Mouse (Mus musculus) common myeloid progenitor, adult 5-6 weeks (primary cell): Measurements from ENCODE around the gene Avp. TPM values are rescaled to one million over a fixed set of nuclear protein-coding genes. Genes with fewer than 3 reads are reported as not detected.
A peak's percentile ranks its signal among the peaks of the same experiment; 100 is the strongest.

Source experiments
- ATAC-seq: replicated peaks from 2 replicates; pipeline ENCODE4 v1.8.0; 2016; ENCODE audit warnings: low read depth, mild to moderate bottlenecking, moderate TSS enrichment, inconsistent platforms; ENCODE audit not compliant: poor library complexity, severe bottlenecking
- total RNA-seq: library from RNA; stranded (forward); fragments of 200-1000, 187-1606 nt; gene quantifications from 2 replicates; pipeline ENCODE4 v1.2.3, GENCODE M21; 2017

Avp gene
- total RNA-seq, 1 experiment from 2014 or later, result not detected

DNA sequence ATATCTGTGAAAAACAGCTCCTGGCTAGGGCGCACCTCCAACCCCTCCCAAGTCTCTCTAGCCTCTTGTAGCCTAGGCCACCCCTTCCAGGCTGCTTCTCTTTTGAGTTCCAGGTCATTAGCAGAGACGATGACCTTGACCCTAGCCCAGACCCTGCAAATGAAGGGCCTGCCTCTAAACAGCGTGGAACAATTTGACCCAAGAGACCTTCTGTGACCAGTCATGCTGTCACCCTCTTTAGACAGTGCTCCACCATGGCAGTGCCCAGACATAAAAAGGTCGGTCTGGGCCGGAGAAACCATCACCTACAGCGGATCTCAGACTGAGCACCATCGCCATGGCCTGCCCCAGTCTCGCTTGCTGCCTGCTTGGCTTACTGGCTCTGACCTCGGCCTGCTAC lies 6.5 kb downstream of the Avp start, which contains the start of gene Oxt:
Oxt (plus strand) TSS at position 301 of the 400 bp plus-strand sequence.
- no peak for ATAC-seq

DNA sequence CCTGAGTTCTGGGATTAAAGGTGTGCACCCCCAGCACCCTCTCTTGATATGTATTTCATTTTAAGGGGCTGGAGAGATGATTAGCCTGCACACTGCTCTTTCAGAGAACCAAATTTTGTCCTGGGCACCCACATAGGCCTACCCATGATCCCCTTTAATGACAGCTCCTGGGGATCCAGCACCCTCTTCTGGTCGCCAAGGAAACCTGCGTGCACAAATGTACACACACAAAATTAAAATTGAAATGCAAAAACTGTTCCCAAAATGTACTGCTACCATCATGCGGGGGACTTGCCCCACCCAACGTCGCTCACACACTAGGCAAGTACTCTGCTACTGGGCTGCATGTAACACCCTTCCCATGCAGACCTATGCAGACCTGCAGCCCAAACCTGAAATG lies 7.4 kb downstream of the Avp start:
- ATAC-seq, result no peak

DNA sequence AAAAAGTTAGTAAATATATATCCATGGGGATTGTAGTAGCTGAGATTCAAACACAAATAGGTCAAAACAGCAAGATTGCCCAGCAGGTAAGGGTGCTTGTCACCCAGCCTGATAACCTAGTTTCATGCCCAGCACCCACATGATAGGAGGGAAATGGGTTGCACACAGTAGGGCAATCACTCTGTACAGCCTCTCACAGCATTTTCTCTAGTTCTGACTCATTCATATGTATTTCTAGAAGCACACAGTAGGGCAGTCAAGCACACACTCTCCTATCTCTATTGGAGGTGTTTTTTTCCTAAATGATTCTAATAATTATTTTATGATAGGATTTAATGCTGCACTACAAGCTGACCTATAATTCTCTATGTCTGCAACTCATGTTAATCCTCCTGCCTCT lies 12.4 kb downstream of the Avp start:
- ATAC-seq, result no peak

DNA sequence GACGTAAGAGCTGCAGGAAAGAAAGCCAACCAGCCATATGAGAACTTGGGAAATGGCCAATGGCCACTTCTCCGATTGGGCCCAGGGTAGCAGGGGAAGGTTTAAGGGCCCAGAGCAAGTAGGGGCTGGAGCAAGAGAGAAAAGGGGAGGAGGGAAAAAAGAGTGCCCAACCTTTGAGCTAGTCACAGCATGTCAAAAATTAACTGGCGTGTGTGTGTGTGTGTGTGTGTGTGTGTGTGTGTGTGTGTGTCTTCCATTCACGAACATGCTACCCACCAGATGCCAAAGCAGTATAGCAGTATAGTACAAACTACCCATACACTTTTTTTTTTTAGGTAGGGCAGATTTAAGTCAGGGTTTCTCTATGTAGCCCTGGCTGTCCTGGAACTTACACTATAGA lies 13.4 kb downstream of the Avp start:
- ATAC-seq, result no peak

DNA sequence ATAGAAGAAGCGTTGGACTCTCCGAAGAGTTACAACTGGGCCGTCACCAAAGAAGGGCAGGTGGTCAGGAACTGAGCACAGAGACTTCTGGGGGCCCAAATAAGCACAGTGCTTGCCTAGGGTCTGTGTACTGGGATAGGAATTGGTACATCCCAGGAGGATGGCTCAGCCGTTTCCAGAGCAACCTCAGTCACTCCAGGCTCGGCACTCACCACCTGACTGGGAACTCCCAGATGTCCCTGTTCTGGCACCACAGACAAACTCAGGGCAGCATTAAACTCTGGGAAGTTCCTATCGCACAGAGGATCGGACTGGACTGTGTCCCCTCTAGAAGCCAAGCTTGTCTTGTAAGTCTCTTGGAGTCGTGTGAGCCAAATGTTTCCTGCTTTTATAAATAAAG lies 17.4 kb downstream of the Avp start:
- no peak for ATAC-seq

DNA sequence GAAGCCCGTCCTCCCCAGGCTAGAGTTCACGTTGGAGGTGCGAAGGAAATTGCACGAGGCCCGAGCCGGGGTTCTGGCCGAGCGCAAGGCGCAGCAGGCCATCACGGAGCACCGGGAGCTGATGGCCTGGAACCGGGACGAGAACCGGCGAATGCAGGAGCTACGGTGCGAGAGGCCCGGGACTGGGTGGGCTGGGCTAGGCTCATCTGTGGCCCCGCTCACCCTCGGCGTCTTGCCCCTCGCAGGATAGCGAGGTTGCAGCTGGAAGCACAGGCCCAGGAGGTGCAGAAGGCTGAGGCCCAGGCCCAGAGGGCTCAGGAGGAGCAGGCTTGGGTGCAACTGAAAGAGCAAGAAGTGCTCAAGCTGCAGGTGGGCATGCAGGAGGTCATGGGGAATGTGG lies 18.3 kb downstream of the Avp start:
- no peak for ATAC-seq

DNA sequence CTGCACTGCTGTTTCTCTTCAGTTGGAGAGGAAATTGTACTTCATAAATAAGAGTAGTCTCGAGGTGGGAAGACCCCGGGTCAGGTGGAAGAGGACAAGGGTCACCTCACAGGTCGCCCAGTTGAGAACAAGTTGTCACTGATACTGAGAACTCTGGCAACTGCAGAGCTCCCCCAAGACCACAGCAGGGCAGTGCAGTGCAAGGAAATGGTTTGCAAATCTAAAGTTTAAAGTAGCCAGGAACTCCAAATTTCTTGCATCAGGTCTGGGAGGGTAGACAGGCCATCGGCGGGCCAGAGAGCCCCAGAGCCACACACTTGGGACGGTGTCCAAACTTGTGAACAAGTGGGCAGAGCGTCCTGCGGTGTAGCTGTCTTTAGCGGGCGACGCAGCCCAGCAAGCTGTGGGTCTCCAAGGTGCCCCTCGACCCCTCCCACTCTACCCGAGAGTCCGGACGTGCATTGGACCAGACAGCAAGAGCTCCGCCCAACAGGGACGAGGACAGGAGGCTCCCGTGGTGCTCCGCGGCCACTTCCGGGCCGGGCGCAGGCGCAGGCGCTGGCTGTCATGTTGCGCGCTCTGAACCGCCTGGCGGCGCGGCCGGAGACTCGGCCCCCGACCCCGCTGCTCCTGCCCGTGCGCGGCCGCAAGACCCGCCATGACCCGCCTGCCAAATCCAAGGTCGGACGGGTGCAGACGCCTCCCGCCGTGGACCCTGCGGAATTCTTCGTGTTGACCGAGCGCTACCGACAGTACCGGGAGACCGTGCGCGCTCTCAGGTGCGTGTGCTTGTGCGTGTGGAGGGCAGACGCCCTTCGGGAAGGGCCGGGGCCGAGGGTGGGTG lies 18.9 kb downstream of the Avp start, which contains the start of gene Mrps26:
Mrps26 (plus strand) TSS at position 531 of the 844 bp plus-strand sequence.
- peak; percentile 98 for ATAC-seq

DNA sequence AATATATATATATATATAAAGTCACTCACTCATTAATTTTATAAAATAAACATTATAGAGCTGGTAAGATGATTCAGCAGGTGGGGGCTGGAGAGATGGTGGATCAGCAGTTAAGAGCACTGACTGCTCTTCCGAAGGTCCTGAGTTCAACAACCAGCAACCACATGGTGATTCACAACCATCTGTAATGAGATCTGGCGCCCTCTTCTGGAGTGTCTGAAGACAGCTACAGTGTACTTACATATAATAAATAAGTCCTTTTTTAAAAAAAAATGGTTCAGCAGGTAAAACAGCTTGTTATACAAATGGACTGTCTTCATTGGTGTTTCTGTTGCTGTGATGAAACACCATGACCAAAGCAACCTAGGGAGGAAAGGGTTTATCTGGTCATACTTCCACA lies 24.3 kb downstream of the Avp start:
- ATAC-seq, result no peak

DNA sequence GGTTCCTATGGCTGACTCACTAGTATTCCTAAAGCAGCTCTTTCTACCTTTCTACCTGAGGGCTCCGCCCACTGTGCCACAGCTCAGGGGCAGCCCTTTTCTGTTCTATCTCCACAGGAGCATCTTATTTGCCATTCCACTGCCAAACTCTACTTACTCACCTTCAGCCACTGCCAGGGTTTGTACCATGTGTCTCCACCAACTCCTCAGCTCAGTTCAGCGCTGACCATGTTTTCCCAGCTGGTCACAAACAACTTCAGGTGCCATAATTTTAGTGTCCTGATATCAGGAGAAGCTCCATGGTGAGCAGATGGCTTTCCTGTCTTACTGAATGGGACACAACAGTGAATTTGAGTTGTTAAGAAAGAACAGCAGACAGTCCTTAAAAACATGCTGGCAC lies 24.9 kb downstream of the Avp start:
- no peak for ATAC-seq

DNA sequence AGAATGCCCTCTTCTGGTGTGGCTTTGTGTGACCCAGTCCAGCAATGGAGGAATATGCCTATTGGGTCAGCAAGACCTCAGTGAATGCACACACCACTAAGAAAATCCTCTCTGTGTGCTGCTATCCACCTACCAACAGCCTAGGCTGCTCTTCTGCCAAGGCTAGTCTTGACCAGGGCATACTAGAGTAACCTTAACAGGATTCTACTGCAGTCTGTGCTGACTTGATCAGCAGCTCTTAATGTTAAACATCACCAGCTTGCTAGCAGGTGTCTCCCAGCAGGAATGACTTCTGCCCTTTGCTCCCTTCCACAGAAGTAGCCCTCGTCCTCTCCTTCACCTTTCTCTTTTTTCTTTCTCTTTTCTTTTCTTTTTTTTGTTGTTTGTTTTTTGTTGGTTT lies 26.1 kb downstream of the Avp start:
- no peak for ATAC-seq

DNA sequence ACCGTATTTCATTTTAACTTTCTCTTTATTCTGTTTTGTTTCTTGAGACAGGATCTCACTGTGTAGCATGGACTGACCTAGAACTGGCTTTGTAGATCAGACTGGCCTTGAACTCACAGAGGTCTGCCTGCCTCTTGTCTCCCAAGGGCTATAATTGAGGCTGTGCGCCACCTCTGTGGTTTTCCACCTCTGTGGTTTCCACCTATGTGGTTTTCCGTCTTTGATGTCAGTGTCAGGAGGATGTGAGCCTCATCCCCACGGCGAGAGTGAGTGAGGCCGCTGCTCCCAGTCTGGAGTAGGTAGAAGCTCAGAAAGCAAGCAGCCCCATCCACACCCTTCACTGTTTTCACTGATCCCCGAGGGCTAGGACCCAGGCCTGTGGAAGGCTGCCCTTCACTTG lies 27.5 kb downstream of the Avp start:
- ATAC-seq, result no peak

DNA sequence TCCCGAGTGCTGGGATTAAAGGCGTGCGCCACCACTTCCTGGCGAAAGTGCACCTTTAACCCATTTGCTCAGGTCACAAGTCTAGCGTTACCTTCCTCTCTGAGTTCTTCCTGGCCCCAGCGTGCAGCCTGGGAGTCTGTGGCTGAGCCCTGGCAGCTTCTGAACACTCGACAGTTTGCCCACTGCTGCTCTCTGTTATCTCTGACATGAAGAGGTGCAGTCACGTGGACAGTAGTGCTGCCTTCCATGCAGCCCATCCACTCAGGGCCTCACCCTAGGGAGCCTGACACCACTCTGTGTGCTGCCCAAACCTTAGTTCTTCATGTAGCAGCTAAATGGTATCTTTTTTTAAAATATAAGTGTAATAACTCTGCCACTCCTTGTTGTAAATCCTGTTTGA lies 35.4 kb downstream of the Avp start:
- peak; percentile 70 for ATAC-seq

DNA sequence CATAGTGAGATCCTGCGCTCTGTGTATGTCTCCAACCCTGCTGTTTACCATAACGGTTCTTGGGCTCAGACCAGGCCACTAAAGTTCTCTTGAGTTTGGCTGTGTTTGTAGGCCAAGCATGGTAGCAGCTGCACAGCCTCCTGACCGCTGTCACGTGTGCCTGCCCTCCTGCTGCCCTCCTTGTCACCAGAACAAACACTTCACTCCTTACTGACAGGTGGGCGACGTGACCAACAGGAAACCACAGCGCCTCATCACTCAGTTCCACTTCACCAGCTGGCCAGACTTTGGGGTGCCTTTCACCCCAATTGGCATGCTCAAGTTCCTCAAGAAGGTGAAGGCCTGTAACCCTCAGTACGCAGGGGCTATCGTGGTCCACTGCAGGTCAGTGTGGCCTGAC lies 42.1 kb downstream of the Avp start:
- peak; percentile 53 for ATAC-seq

DNA sequence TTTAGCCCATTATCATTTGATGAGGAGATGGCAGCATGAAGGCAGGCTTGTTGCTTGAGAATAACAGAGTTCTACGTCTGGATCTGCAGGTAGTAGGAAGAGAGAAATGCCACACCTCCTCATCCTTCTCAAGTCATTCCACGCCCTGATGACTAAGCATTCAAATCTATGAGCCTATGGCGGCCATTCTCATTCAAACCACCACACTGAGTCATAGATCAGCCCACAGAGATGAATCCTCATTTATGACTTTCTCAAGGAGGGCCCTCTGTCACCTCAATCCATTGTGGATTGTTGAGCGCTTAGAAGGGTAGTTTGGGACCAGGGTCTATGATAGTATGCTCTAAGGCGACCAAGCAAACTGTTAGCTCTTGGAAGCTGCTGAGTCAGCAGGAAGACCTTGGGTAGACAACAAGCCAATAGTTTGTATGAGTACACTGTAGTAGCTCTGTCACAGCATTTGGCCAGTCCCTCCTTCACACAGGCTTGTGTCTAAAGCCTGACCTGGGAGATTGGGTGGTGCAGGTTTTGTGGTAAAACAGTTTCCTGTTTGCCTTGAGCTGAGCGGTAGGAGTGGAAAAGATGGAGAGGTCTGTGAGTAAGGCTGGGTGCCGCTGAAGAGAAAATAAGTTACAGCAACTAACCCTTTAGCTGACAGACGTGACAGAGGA lies 43.3 kb downstream of the Avp start:
- ATAC-seq, result peak; percentile 73

DNA sequence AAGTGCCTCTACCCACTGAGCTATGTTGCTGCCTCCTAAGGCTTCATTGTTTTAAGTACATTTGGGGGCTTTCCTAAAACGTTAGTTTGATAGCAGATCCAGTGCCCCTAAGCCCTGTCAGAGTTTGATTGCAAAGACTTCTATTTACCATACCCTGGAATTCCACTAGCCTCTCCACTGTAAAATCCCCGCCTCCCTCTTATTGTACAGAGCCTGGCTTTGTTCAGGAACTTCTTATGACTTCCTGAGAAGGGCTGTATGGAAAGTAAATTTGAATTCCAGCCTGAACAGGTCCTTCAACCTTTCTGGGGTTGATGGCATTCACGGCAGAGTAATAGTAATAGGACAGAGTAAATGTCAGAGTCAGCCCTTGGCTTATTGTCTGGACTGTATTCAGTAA lies 45.5 kb downstream of the Avp start:
- no peak for ATAC-seq

DNA sequence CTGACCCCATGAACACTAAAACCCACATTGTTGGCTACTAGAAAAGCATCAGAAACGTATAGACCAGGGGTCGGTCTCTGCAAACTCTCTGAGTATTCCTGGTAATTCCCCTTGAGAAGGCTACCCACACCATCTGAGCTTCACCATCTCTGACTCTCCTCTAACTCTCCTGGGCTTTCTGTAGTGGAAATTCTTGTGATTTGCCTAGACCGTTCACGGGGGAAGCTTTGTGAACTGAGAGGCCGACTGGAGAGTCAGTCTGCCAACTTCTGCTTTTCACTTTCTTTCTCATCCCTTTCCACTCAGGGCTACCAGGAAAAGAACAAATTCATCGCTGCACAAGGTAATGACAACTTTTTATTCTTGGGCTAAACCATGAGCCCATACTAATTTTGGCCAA lies 47.3 kb downstream of the Avp start:
- ATAC-seq, result no peak

DNA sequence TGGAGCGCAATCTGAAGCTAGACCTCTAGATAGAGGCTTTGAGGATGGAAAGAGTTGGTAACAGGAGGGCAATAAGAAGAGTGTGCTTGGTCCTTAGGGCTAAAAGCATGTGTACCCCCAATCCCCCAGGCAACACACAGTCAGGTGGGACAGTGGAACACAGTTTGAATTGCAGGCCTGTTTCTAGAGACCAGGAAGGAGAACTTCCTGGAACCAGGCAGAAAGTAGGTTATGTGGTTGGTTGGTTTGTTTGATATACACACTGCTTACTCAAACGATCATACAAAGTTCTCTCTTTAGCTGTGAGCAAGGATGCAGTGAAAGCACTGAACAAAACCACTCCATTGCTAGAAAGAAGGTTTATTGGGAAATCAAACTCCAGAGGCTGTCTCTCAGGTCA lies 50.2 kb downstream of the Avp start:
- ATAC-seq, result no peak

Other genes starting within 250 kb of the Avp start
- 0.82 and 4.8 TPM in 2 replicates for gene Cpxm1, start 185.0 kb downstream of the Avp start, total RNA-seq
- gene Gm28372, start 177.3 kb downstream of the Avp start, total RNA-seq, result not detected in 2 replicates
- not detected in 2 replicates for gene 1700020A23Rik, start 177.3 kb downstream of the Avp start, total RNA-seq
- not detected in 2 replicates for gene Tmem239, start 176.1 kb downstream of the Avp start, total RNA-seq
- 111 and 115 TPM in 2 replicates for gene Vps16, start 158.2 kb downstream of the Avp start, total RNA-seq
- gene Pced1a, start 157.9 kb downstream of the Avp start, total RNA-seq, result 9.0 and 14.7 TPM in 2 replicates
- gene Ptpra, start 132.3 kb downstream of the Avp start, total RNA-seq, result 88.0 and 117 TPM in 2 replicates
- 52.1 and 53.8 TPM in 2 replicates for gene Mrps26, start 18.8 kb downstream of the Avp start, total RNA-seq
- gene Oxt, start 6.4 kb downstream of the Avp start, total RNA-seq, result not detected in 2 replicates
- gene Fastkd5, start 47.5 kb upstream of the Avp start, total RNA-seq, result 19.1 and 22.8 TPM in 2 replicates
- gene Ubox5, start 47.5 kb upstream of the Avp start, total RNA-seq, result 6.3 and 7.3 TPM in 2 replicates
- gene Lzts3, start 60.2 kb upstream of the Avp start, total RNA-seq, result 0.44 and 0.73 TPM in 2 replicates
- 87.6 and 107 TPM in 2 replicates for gene Ddrgk1, start 82.1 kb upstream of the Avp start, total RNA-seq
- gene Itpa, start 85.1 kb upstream of the Avp start, total RNA-seq, result 69.0 and 86.0 TPM in 2 replicates
- gene Slc4a11, start 115.0 kb upstream of the Avp start, total RNA-seq, result not detected in 2 replicates